Mouse (Mus musculus) gastrocnemius, adult 18-20 months (tissue): ENCODE data around the gene Tgm2. TPM values are rescaled to one million over a fixed set of nuclear protein-coding genes. Genes with fewer than 3 reads are reported as not detected.

Experiments used
- DNase-seq: peaks from one replicate; pipeline ENCODE4 v3.0.0; 2021; ENCODE audit warnings: low spot score
- total RNA-seq, 2 experiments: library from RNA; stranded (reverse); gene quantifications; 2 replicates each; pipeline ENCODE4 v1.2.3; 2021

Gene Tgm2
- total RNA-seq, 2 experiments from 2014 or later = 40.7 to 47.3 TPM

GRCm38 (mm10) chr2:158071633-158071995 lies 74.6 kb downstream of the Tgm2 start:
- no peak for DNase-seq

DNA sequence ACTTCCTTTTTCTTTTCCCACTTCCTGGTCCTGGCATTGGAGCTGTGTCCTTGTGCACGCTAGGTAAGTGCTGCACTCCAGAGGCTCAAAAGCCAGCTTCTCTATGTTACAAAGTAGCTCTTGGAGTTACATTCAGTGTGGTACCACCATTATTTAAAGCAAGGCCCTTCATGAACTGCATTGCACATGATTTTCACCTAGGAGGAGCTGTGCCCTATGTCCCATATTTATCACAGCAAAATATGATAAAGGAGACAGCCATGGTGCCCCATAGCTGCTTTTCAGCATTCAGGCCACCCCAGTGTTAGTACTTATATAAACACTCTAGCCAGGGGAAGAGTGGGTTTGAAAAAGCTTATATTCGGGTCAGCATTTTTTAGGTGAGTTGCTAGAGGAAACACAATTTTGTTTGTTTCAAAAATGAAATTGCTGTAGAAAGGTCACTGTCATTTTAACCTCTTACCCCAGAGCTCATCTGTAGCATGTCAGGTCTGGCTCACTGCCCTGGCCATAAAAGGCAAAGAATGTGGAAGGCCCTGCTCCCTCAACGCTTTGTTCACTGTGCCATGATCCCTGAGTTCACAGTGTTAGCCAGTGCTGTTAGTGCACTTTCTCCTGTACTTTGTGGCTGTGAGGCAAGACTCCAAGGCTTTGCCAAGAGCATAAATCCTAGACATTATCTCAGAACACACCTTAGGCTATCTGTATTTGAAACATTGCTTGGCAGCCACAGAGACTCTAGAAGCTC lies 75.2 kb downstream of the Tgm2 start:
- DNase-seq = no peak

DNA sequence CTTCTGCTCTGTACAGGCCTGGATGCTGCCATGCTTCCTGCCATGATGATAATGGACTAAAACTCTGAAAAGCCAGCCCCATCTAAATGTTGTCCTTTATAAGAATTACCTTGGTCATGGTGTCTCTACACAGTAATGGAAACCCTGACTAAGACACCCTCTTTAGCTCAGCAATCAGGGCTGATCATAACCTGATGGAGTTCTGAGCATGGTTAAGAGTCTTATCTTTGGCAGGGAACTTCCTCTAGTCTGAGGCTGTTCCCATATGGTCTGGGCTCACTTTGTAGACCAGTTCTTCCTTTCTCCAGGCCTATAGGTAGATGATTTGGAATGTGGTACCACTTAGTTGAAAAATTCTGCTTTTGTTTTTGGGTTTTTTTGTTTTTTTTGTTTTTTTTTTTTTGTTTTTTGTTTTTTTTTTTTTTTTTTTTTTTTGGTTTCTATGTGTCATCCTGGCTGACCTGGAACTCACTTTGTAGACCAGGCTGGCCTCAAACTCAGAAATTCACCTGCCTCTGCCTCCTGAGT lies 77.7 kb downstream of the Tgm2 start:
- no peak for DNase-seq

DNA sequence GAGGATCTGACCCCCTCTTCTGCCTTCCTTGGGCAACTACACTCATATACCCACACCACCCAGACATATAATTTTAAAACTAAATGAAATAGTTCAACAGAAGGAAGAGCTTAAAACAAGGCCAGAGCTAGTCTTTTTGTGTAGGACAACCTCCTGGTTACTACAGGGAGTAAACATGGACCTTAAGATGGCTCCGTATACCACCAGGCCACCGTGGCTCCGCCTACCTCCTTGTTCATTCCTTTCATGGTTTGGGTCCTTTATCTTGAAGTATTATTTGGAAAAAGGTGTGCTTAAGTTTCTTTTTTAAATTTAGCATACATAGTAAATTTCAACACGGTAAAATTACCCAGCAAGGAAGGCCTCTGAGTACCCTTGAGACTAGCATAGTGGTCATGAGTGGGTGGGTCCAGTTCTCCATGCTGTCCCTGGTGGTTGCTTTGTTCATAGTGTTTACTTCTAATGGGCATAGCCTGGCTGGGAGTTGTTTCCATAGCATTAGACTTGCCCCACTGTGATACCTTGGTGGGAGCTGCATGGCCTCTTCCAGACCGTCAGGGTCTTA lies 78.9 kb downstream of the Tgm2 start:
- no peak for DNase-seq

DNA sequence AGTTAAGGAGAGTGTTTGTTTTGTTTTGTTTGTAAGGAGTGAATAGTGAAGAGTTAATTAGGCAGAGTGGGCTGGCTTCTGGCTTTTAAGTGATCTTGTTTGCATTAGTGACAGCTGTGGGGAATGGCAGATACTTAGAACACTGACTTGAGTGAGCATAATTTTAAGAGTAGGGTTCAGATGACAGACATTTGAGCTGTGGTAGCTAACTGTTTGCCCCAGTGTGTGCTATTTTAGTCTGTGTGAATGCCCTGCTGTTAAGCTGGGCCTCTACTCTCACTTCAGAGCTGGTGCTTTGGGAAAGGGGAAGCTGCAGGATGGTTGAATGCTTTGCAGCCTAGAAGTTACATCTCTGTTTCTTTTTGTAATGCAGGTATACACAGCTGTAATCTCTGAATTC lies 79.8 kb downstream of the Tgm2 start:
- DNase-seq = peak; percentile 46

Other genes starting within 250 kb of the Tgm2 start
- gene Vstm2l, start 231.8 kb downstream of the Tgm2 start, total RNA-seq = not detected
- gene Tti1, start 118.0 kb downstream of the Tgm2 start, total RNA-seq = 10 to 100 TPM; 19.3 to 25.4 TPM
- gene Rprd1b, start 117.9 kb downstream of the Tgm2 start, total RNA-seq = 10 to 100 TPM; 23.2 to 29.3 TPM
- 1 to 10 TPM; 1.2 to 1.7 TPM for gene D630003M21Rik, start 82.8 kb upstream of the Tgm2 start, total RNA-seq
- not detected for gene Bpi, start 111.7 kb upstream of the Tgm2 start, total RNA-seq
- 1 to 10 TPM; 5.7 to 6.0 TPM for gene Lbp, start 160.1 kb upstream of the Tgm2 start, total RNA-seq
- gene Snhg11, start 229.2 kb upstream of the Tgm2 start, total RNA-seq = under 1 TPM; 0.16 to 0.28 TPM